Mouse (Mus musculus) intestine, postnatal 0 days (tissue): Measurements from ENCODE around the gene AL607142.1. TPM values are rescaled to one million over a fixed set of nuclear protein-coding genes. Genes with fewer than 3 reads are reported as not detected.

Experiments used
- ATAC-seq: fragments of 200-750 bp; cut with Nextera tagmentation; 2 replicates; pipeline ENCODE4 v1.8.0; 2017; ENCODE audit warnings: mild to moderate bottlenecking, moderate TSS enrichment, moderate library complexity
- H3K27ac ChIP-seq: fragments of 300-500 bp; sonication (generic); 2 replicates; pipeline ENCODE4 v1.5.1; 2014; ENCODE audit warnings: mild to moderate bottlenecking, low read depth, low read length, moderate library complexity
- H3K27me3 ChIP-seq: fragments of 300-500 bp; sonication (generic); replicated peaks from 2 replicates; pipeline ENCODE4 v1.6.1; 2014; ENCODE audit warnings: low read length, mixed read lengths; ENCODE audit not compliant: control insufficient read depth, insufficient read depth
- H3K36me3 ChIP-seq: fragments of 300-500 bp; sonication (generic); 2 replicates; pipeline ENCODE4 v1.6.1; 2014; ENCODE audit warnings: mild to moderate bottlenecking, moderate library complexity; ENCODE audit not compliant: control insufficient read depth, insufficient read depth
- H3K4me1 ChIP-seq: fragments of 300-500 bp; sonication (generic); replicated peaks from 2 replicates; pipeline ENCODE4 v1.6.1; 2014; ENCODE audit warnings: antibody characterized with exemption, low read length, mixed read lengths; ENCODE audit not compliant: control insufficient read depth, insufficient read depth
- H3K4me2 ChIP-seq: fragments of 300-500 bp; sonication (generic); replicated peaks from 2 replicates; pipeline ENCODE4 v1.6.1; 2014; ENCODE audit warnings: low read depth, mild to moderate bottlenecking, moderate library complexity
- H3K4me3 ChIP-seq: fragments of 300-500 bp; sonication (generic); 2 replicates; pipeline ENCODE4 v1.5.1; 2014; ENCODE audit warnings: low read depth, low read length
- H3K9ac ChIP-seq: fragments of 300-500 bp; sonication (generic); 2 replicates; pipeline ENCODE4 v1.6.1; 2014; ENCODE audit warnings: mild to moderate bottlenecking, low read depth, low read length
- H3K9me3 ChIP-seq: fragments of 300-500 bp; sonication (generic); 2 replicates; pipeline ENCODE4 v1.6.1; 2016; ENCODE audit warnings: mixed run types; ENCODE audit not compliant: control insufficient read depth
- CTCF ChIP-seq: sonication (generic); IDR thresholded peaks from 2 replicates; pipeline ENCODE4 v1.5.1; 2016; ENCODE audit warnings: low read depth, mild to moderate bottlenecking, control low read depth, antibody characterized with exemption, moderate library complexity
- WGBS: fragments of 180-500 bp; shearing (Covaris S2); extraction: QIAGEN DNeasy Blood & Tissue Kit; methylation state at CpG from one replicate; pipeline ENCODE4 v1.1.7; 2014; 5-methylcytosine and 5-hydroxymethylcytosine counted together
- polyA plus RNA-seq: library from polyadenylated mRNA; unstranded; fragments of >200 nt; fragmentation: Nextera tagmentation; extraction: Ambion mirVana; gene quantifications from 2 replicates; pipeline ENCODE4 v1.2.1, GENCODE M21; 2015

The AL607142.1 gene
- polyA plus RNA-seq, 1 experiment from 2014 or later = not detected

- Histone ChIP-seq H3K27me3 (no peaks in the 10 kb centered on the region), H3K4me1 (no peaks in the 10 kb centered on the region), H3K4me2 (no peak overlapping the region), H3K9ac (no peak overlapping the region), H3K9me3 (no peaks in the 10 kb centered on the region), H3K4me3 (no peak overlapping the region), H3K27ac (no peak overlapping the region), H3K36me3 (no peaks in the 10 kb centered on the region)
- WGBS = 84% methylated on average over 5 of the region's 5 CpGs
- no peak for ATAC-seq
- no peak for TF ChIP-seq CTCF
These were observed 17.7 kb downstream of the AL607142.1 start for GRCm38 (mm10) chr4:120082527-120082926.

- no peaks in the 10 kb centered on the region for H3K9me3 ChIP-seq
- H3K4me1 ChIP-seq = no peaks in the 10 kb centered on the region
- H3K36me3 ChIP-seq = no peaks in the 10 kb centered on the region
- H3K9ac ChIP-seq = no peak overlapping the region
- no peak overlapping the region for H3K4me2 ChIP-seq
- 71% methylated on average over 3 of the region's 3 CpGs for WGBS
- H3K27me3 ChIP-seq = no peaks in the 10 kb centered on the region
- no peak overlapping the region for H3K27ac ChIP-seq
- no peak overlapping the region for H3K4me3 ChIP-seq
- ATAC-seq = no peak
- TF ChIP-seq CTCF = no peak
These were observed 18.9 kb downstream of the AL607142.1 start for GRCm38 (mm10) chr4:120083700-120084099.

GRCm38 (mm10) chr4:120089536-120089935 lies 24.7 kb downstream of the AL607142.1 start:
- Histone ChIP-seq H3K4me3 (no peak overlapping the region), H3K27ac (no peak overlapping the region), H3K9me3 (no peaks in the 10 kb centered on the region), H3K36me3 (no peaks in the 10 kb centered on the region), H3K4me1 (no peaks in the 10 kb centered on the region), H3K4me2 (no peak overlapping the region), H3K27me3 (no peaks in the 10 kb centered on the region), H3K9ac (no peak overlapping the region)
- 86% methylated on average over 8 of the region's 8 CpGs for WGBS
- no peak for ATAC-seq
- TF ChIP-seq CTCF = no peak

DNA sequence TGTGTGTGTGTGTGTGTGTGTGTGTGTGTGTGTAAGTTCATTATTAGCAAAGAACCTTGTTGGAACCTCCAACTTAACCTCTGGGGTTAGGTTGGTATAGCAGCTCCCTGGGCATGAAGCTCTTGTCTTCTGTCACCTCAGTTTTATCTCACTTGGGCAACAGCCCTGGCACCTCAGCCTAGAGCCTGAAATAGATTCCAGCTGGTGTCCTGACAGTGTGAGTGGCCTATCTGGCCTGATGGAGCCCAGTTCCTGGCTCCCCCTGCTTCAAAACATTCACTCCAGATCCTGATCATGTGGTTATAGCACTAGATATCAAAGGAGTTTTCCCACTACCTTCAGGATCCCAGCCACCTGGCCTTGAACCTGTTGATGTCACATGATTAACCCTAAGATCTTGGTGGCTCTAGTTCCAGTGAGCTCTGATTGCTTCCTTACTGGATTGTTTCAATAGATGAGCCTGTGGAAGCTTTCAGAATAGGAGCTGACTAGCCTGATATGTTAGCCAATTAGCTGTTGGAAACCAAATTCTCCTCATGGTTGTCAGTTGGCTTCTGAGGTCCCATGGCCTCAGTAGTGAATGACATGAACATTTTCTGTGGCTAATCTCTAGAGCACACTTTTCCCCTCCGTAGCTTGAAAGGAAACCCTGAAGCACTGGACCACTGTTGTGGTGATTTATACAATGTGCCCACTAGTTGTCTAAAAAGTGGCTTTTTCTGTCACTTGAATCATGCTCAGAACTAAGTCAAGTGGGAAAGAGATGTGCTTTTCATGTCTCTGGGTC lies 27.4 kb downstream of the AL607142.1 start:
- Histone ChIP-seq H3K27ac (no peak overlapping the region), H3K36me3 (no peaks in the 10 kb centered on the region), H3K4me3 (no peak overlapping the region), H3K9ac (no peak overlapping the region), H3K4me2 (no peak overlapping the region), H3K27me3 (no peaks in the 10 kb centered on the region), H3K4me1 (no peaks in the 10 kb centered on the region), H3K9me3 (no peaks in the 10 kb centered on the region)
- TF ChIP-seq CTCF = no peak
- no peak for ATAC-seq
- WGBS = 78% methylated on average over 1 of the region's 1 CpGs

GRCm38 (mm10) chr4:120096935-120097334 lies 32.1 kb downstream of the AL607142.1 start:
- Histone ChIP-seq H3K27ac (no peak overlapping the region), H3K36me3 (no peaks in the 10 kb centered on the region), H3K4me2 (no peak overlapping the region), H3K9ac (no peak overlapping the region), H3K27me3 (no peaks in the 10 kb centered on the region), H3K4me3 (no peak overlapping the region), H3K9me3 (no peaks in the 10 kb centered on the region), H3K4me1 (no peaks in the 10 kb centered on the region)
- no peak for TF ChIP-seq CTCF
- no peak for ATAC-seq
- WGBS = 86% methylated on average over 19 of the region's 19 CpGs

- no peak for ATAC-seq
- no peaks in the 10 kb centered on the region for H3K4me1 ChIP-seq
- no peaks in the 10 kb centered on the region for H3K9me3 ChIP-seq
- H3K36me3 ChIP-seq = no peaks in the 10 kb centered on the region
- H3K27me3 ChIP-seq = no peaks in the 10 kb centered on the region
- H3K27ac ChIP-seq = no peak overlapping the region
- no peak overlapping the region for H3K4me2 ChIP-seq
- no peak for TF ChIP-seq CTCF
- no peak overlapping the region for H3K9ac ChIP-seq
- no peak overlapping the region for H3K4me3 ChIP-seq
These were observed 36.4 kb downstream of the AL607142.1 start for GRCm38 (mm10) chr4:120101186-120101585.
